Mouse (Mus musculus) CH12.LX (cell line): ENCODE results near the gene Atxn7. TPM values are rescaled to one million over a fixed set of nuclear protein-coding genes. Genes with fewer than 3 reads are reported as not detected.
A peak's percentile ranks its signal among the peaks of the same experiment; 100 is the strongest.

ENCODE experiments used
- DNase-seq: peaks from one replicate; pipeline ENCODE4 v3.0.0-alpha.2; 2013; ENCODE audit errors: extremely low read depth
- H3K27ac ChIP-seq: 2 replicates; pipeline ENCODE4 v1.5.1; 2012; ENCODE audit warnings: low read depth, mild to moderate bottlenecking, control low read depth, moderate library complexity; ENCODE audit not compliant: insufficient read depth
- H3K27me3 ChIP-seq: replicated peaks from 2 replicates; pipeline ENCODE3; 2012; ENCODE audit warnings: inconsistent platforms
- H3K36me3 ChIP-seq, 2 experiments: replicated peaks in 1 of 2; 2 replicates each; pipeline versions ENCODE3 to v1.6.1; 2012; ENCODE audit warnings: inconsistent platforms in 1 of 2, low read length in 1 of 2, mild to moderate bottlenecking in 1 of 2, mixed read lengths in 1 of 2, moderate library complexity in 1 of 2; ENCODE audit not compliant: control insufficient read depth in 1 of 2, insufficient read depth in 1 of 2
- H3K4me1 ChIP-seq, 2 experiments: 2 replicates each; pipeline ENCODE4 v1.6.1; 2012; ENCODE audit warnings: inconsistent platforms in 1 of 2, moderate library complexity in 1 of 2; ENCODE audit not compliant: insufficient read depth in 2 of 2, control insufficient read depth in 1 of 2
- H3K4me2 ChIP-seq: 2 replicates; pipeline ENCODE4 v1.6.1; 2012; ENCODE audit warnings: low read depth, mild to moderate bottlenecking, control low read depth; ENCODE audit not compliant: poor library complexity, insufficient read depth, severe bottlenecking
- H3K4me3 ChIP-seq, 3 experiments: fragments of 150-350 bp in 1 of 3; sonication (generic) in 1 of 3; replicated peaks in 1 of 3; 2 replicates each; pipeline versions ENCODE3 to v1.5.1; 2011 to 2012; ENCODE audit warnings: low read depth in 2 of 3, low read length in 2 of 3, mild to moderate bottlenecking in 2 of 3, moderate library complexity in 2 of 3, control low read depth in 1 of 3, improper control_type of control experiment in 1 of 3, inconsistent platforms in 1 of 3, mixed read lengths in 1 of 3; ENCODE audit not compliant: poor library complexity in 1 of 3
- H3K79me2 ChIP-seq: replicated peaks from 2 replicates; pipeline ENCODE4 v1.6.1; 2012; ENCODE audit warnings: mild to moderate bottlenecking, moderate library complexity; ENCODE audit not compliant: control insufficient read depth, poor library complexity, insufficient read depth, severe bottlenecking; ENCODE audit errors: extremely low read depth
- H3K9ac ChIP-seq: 2 replicates; pipeline ENCODE4 v1.6.1; 2012; ENCODE audit warnings: low read depth, mild to moderate bottlenecking, control low read depth, moderate library complexity; ENCODE audit not compliant: insufficient read depth
- H3K9me3 ChIP-seq: replicated peaks from 2 replicates; pipeline ENCODE3; 2012; ENCODE audit warnings: low read length, inconsistent platforms, mixed read lengths
- BHLHE40 ChIP-seq: IDR thresholded peaks from 2 replicates; pipeline ENCODE4 v1.6.1; 2011; ENCODE audit warnings: mild to moderate bottlenecking, low read depth, low read length, improper control_type of control experiment
- CHD2 ChIP-seq: IDR thresholded peaks from 2 replicates; pipeline ENCODE4 v1.6.1; 2011; ENCODE audit warnings: low read length, improper control_type of control experiment
- E2F4 ChIP-seq: IDR thresholded peaks from 2 replicates; pipeline ENCODE4 v1.6.1; 2011; ENCODE audit warnings: low read depth, low read length, improper control_type of control experiment; ENCODE audit not compliant: insufficient replicate concordance
- ELF1 ChIP-seq: IDR thresholded peaks from 2 replicates; pipeline ENCODE4 v1.6.1; 2014; ENCODE audit warnings: low read depth, mild to moderate bottlenecking, inconsistent platforms, low read length, improper control_type of control experiment
- ETS1 ChIP-seq: conservative IDR thresholded peaks from 2 replicates; pipeline ENCODE4 v1.6.1; 2012; ENCODE audit warnings: low read depth, mild to moderate bottlenecking, inconsistent platforms, low read length, improper control_type of control experiment, moderate library complexity
- GABPA ChIP-seq: IDR thresholded peaks from 2 replicates; pipeline ENCODE4 v1.6.1; 2012; ENCODE audit warnings: low read depth, low read length, improper control_type of control experiment, inconsistent platforms; ENCODE audit not compliant: insufficient replicate concordance
- HCFC1 ChIP-seq: IDR thresholded peaks from 2 replicates; pipeline ENCODE4 v1.6.1; 2012; ENCODE audit warnings: low read depth, mild to moderate bottlenecking, inconsistent platforms, low read length, improper control_type of control experiment
- IRF4 ChIP-seq: IDR thresholded peaks from 2 replicates; pipeline ENCODE4 v1.6.1; 2014; ENCODE audit warnings: low read depth, mild to moderate bottlenecking, inconsistent platforms, low read length, improper control_type of control experiment
- JUND ChIP-seq: conservative IDR thresholded peaks from 2 replicates; pipeline ENCODE4 v1.6.1; 2011; ENCODE audit warnings: low read depth, low read length, improper control_type of control experiment
- KAT2A ChIP-seq: IDR thresholded peaks from 2 replicates; pipeline ENCODE4 v1.6.1; 2012; ENCODE audit warnings: low read length, improper control_type of control experiment, inconsistent platforms; ENCODE audit not compliant: insufficient replicate concordance
- MAFK ChIP-seq: IDR thresholded peaks from 2 replicates; pipeline ENCODE4 v1.6.1; 2011; ENCODE audit warnings: low read length, improper control_type of control experiment; ENCODE audit not compliant: insufficient replicate concordance
- MAZ ChIP-seq: IDR thresholded peaks from 2 replicates; pipeline ENCODE4 v1.6.1; 2012; ENCODE audit warnings: low read depth, mild to moderate bottlenecking, inconsistent platforms, low read length, improper control_type of control experiment, moderate library complexity
- MEF2A ChIP-seq: IDR thresholded peaks from 2 replicates; pipeline ENCODE4 v1.6.1; 2014; ENCODE audit warnings: low read depth, mild to moderate bottlenecking, inconsistent platforms, low read length, improper control_type of control experiment, borderline replicate concordance
- MXI1 ChIP-seq: IDR thresholded peaks from 2 replicates; pipeline ENCODE4 v1.6.1; 2011; ENCODE audit warnings: mild to moderate bottlenecking, low read depth, low read length, improper control_type of control experiment
- NRF1 ChIP-seq: IDR thresholded peaks from 2 replicates; pipeline ENCODE4 v1.6.1; 2014; ENCODE audit warnings: low read depth, mild to moderate bottlenecking, inconsistent platforms, low read length, improper control_type of control experiment, moderate library complexity
- PAX5 ChIP-seq: IDR thresholded peaks from 2 replicates; pipeline ENCODE4 v1.6.1; 2012; ENCODE audit warnings: low read length, inconsistent platforms, mixed read lengths
- POLR2A ChIP-seq: IDR thresholded peaks from 2 replicates; pipeline ENCODE4 v1.6.1; 2011; ENCODE audit warnings: low read depth, mild to moderate bottlenecking, improper control_type of control experiment, low read length
- POLR2AphosphoS2 ChIP-seq: IDR thresholded peaks from 2 replicates; pipeline ENCODE4 v1.6.1; 2011; ENCODE audit warnings: low read depth, low read length, improper control_type of control experiment
- RCOR1 ChIP-seq: conservative IDR thresholded peaks from 2 replicates; pipeline ENCODE4 v1.6.1; 2012; ENCODE audit warnings: low read depth, mild to moderate bottlenecking, inconsistent platforms, low read length, improper control_type of control experiment
- UBTF ChIP-seq: IDR thresholded peaks from 2 replicates; pipeline ENCODE4 v1.6.1; 2012; ENCODE audit warnings: low read depth, mild to moderate bottlenecking, inconsistent platforms, low read length, improper control_type of control experiment, moderate library complexity
- dilution Hi-C: fragments of 300-500 bp; cut with MboI; formaldehyde crosslinking; loops from 2 replicates; pipeline ENCODE4 v1.14.3; 2020; ENCODE audit warnings: low sequenced_read_pairs; ENCODE audit not compliant: extremely low pct_unique_long_range_greater_than_20kb, extremely low pct_ligation_motif_present
- in situ Hi-C: fragments of 300-500 bp; cut with MboI; formaldehyde crosslinking; loops from 3 replicates; pipeline ENCODE4 v1.14.3; 2019; ENCODE audit warnings: low sequenced_read_pairs, low pct_ligation_motif_present, low pct_unique_long_range_greater_than_20kb, mixed read lengths
- polyA plus RNA-seq: library from polyadenylated mRNA; unstranded; fragments of >175 nt; gene quantifications from 2 replicates; pipeline ENCODE4 v1.2.1, GENCODE M21; 2012; ENCODE audit warnings: low read depth; ENCODE audit not compliant: insufficient read length
- total RNA-seq, 2 experiments: library from RNA; depleted of rRNA; stranded (reverse); fragments of 300-350 nt in 1 of 2; fragments of >200 nt in 1 of 2; gene quantifications; 2 replicates each; pipeline ENCODE4 v1.2.3; 2012 to 2014

Atxn7 gene
- total and polyA plus RNA-seq, 3 experiments, result 2.1 to 6.6 (median 2.3) TPM

DNA sequence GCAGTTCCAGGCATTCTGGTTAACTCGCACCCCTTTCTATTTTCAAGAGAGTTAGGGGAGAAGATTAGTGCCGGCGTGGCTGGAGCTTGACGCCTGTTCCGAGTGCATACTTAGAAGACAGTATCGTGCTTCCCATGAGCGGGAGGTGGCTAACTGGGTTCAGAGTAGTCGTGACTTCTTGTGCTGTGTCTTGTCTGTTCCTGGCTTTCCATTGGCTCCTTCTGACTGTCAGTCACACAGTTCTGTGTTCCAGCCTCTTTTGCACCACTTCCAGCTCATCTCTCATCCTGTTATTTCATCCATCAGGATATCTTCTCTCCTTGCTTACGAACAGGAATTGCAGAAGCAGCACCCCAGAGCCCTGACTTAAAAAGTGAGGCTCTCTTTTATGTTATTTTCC lies 140.1 kb downstream of the Atxn7 start:
- Histone ChIP-seq H3K36me3 (peaks cover 22 to 53% of the 10 kb centered on the region in 2 experiments), H3K4me1 (peaks cover 0 to 10% of the 10 kb centered on the region in 2 experiments; a peak in 2 of 4 replicates), H3K79me2 (no peaks in the 10 kb centered on the region), H3K4me2 (no peak overlapping the region), H3K27me3 (no peaks in the 10 kb centered on the region), H3K9ac (no peak overlapping the region), H3K9me3 (no peaks in the 10 kb centered on the region), H3K4me3 (no peak overlapping the region), H3K27ac (no peak overlapping the region)
- no peak for DNase-seq
- dilution Hi-C loops (no loop called here), in situ Hi-C loops (no loop called here)
- TF ChIP-seq HCFC1 (no peak), PAX5 (no peak), GABPA (no peak), MXI1 (no peak), POLR2AphosphoS2 (no peak), MAFK (no peak), KAT2A (no peak), NRF1 (no peak), MEF2A (no peak), CHD2 (no peak), UBTF (no peak), JUND (no peak), ELF1 (no peak), IRF4 (no peak), E2F4 (no peak), ETS1 (no peak), POLR2A (no peak), BHLHE40 (no peak), MAZ (no peak)

- dilution Hi-C loops (no loop called here), in situ Hi-C loops (no loop called here)
- no peaks in the 10 kb centered on the region for H3K79me2 ChIP-seq
- DNase-seq, result no peak
- TF ChIP-seq RCOR1 (no peak), KAT2A (no peak), MEF2A (no peak), IRF4 (0 out of 2 replicates have a peak, but pooled peaks have one; percentile 10), JUND (no peak), ETS1 (no peak), CHD2 (no peak)
- no peak overlapping the region for H3K27ac ChIP-seq
- H3K36me3 ChIP-seq, result peaks cover 17 to 48% of the 10 kb centered on the region in 2 experiments
- peaks cover 0 to 10% of the 10 kb centered on the region in 2 experiments; a peak in 2 of 4 replicates for H3K4me1 ChIP-seq
- H3K9me3 ChIP-seq, result no peaks in the 10 kb centered on the region
- no peaks in the 10 kb centered on the region for H3K27me3 ChIP-seq
- no peak overlapping the region for H3K4me3 ChIP-seq
- H3K4me2 ChIP-seq, result no peak overlapping the region
- H3K9ac ChIP-seq, result no peak overlapping the region
Observed at GRCm38 (mm10) chr14:14104213-14104929, 143.1 kb downstream of the Atxn7 start.
